Mouse (Mus musculus) cerebellum, adult 2 months (tissue): Measurements from ENCODE around the gene Hs6st1.

Experiments used
- CTCF ChIP-seq: fragments of 200-500 bp; IDR thresholded peaks from 2 replicates; pipeline ENCODE4 v1.5.1; 2011; ENCODE audit warnings: low read depth, mild to moderate bottlenecking, control low read depth, low read length, moderate library complexity, borderline replicate concordance; ENCODE audit not compliant: insufficient read depth
- POLR2A ChIP-seq: fragments of 200-500 bp; IDR thresholded peaks from 2 replicates; pipeline ENCODE4 v1.6.1; 2011; ENCODE audit warnings: low read length, control low read depth, borderline replicate concordance; ENCODE audit not compliant: insufficient read depth

DNA sequence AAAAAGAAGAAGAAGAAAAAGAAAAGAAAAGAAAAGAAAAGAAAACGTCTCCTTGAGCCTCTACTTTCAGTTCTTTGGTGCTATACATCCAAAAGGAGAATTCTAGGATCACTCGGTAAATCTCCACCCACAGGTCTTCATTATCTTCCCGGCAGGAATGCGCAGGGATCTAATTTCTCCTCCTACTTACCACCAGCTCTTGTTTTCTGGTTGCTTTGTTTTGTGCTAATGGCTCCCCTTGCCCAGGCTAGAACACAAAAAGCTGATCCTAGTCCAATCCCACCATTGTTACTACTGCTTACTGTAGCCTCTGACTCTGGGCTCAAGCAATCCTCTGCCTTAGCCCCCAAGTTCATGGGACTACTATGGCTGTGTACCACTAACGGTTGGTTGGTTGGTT lies 16.9 kb downstream of the Hs6st1 start:
- TF ChIP-seq POLR2A (no peak), CTCF (no peak)
